Mouse (Mus musculus): Measurements from ENCODE around the gene Fam184b. TPM values are rescaled to one million over a fixed set of nuclear protein-coding genes. Genes with fewer than 3 reads are reported as not detected.
"Not testable (repeated sequence)": the region's sequence is repeated elsewhere in the genome, so short reads cannot be mapped to it uniquely, and the experiment has no call there.

The Fam184b gene
- total and polyA plus RNA-seq, 2 experiments from 2014 or later: not detected

DNA sequence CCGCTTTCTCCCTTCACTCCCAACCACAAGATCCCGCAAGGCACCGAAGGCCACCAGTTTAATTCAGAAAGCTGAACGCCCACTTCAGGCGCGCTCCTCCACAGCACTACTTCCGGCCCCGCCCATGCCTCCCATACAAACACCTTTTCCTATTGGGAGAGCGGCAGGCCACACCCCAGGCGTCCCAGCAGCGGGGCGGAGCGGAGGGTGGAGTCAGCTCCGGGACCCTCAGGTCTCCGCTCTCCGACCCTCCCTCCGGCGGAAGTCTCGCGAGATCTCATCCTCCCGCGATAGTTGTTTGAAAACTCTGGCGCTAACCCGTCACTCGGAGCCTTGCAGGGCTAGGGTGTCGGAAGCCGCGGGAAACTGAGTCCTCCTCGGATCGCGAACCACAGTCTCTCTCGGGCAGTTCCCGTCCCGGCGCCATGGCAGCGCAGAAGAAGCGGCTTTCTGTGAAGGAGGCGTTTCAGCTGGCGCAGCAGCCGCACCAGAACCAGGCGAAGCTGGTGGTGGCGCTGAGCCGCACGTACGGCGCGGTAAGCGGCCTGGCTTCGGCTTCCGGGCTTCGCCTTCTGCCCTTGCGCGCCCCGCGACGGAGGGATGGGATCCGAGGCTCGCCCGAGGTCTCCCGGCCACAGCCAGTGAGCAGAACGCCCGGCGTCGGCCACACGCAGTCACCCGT lies 30.3 kb upstream of the Fam184b start, which contains the start of gene Ncapg:
Gene Ncapg, plus strand, starts transcription at position 322 of the 682 bp plus-strand sequence.
- TF ChIP-seq CTCF (IDR thresholded peaks at IDR 0.05; ENCODE audit: low read depth): no peak
- TF ChIP-seq EP300 (IDR thresholded peaks at IDR 0.05; ENCODE audit: low read depth): peak; percentile 83
- Histone ChIP-seq H3K9ac (replicated peaks; ENCODE audit: low read depth, low read length) (peak within 1 kb of the TSS; percentile 64), H3K4me1 (ENCODE audit: control insufficient read depth, insufficient read depth) (peaks cover 10% of the 10 kb centered on the region; the same call in 1 of the 2 replicates), H3K27me3 (ENCODE audit: control insufficient read depth, insufficient read depth, low read length) (no peaks in the 10 kb centered on the region), H3K9me3 (replicated peaks; ENCODE audit: control insufficient read depth, low read length) (no peaks in the 10 kb centered on the region), H3K4me2 (ENCODE audit: low read depth, low read length) (peak within 1 kb of the TSS; percentile 81), H3K4me3 (ENCODE audit: low read depth, low read length) (peak within 1 kb of the TSS; percentile 77), H3K36me3 (replicated peaks; ENCODE audit: control insufficient read depth, insufficient read depth, low read length) (no peaks in the 10 kb centered on the region), H3K27ac (ENCODE audit: low read depth) (peak within 1 kb of the TSS; percentile 65)
- under 1% methylated on average over 66 of the region's 66 CpGs for WGBS
- DNase-seq (ENCODE audit: low spot score) (peak; percentile 99), ATAC-seq (ENCODE audit: insufficient read depth, low read depth) (peak; percentile 100)

DNA sequence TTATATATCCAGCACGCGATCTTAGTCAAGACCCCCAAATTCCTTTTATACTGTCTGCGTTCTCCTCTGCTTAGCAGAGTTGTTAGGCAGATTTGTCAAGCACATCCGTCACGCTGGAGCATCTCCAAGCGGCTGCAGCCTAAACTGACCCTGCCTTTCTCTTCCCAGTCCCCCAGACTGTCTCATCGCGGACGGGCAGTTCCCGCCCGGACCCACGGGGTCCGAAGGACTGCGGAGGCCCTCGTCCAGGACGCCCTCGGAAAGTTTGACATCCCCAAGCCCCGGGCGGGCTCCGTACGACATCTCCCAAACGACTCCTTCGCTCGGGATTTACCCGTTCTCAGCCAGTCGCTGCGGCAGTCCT lies 29.8 kb upstream of the Fam184b start:
- DNase-seq (ENCODE audit: low spot score) (peak; percentile 13), ATAC-seq (ENCODE audit: insufficient read depth, low read depth) (peak; percentile 37)
- Histone ChIP-seq H3K4me1 (ENCODE audit: control insufficient read depth, insufficient read depth) (peaks cover 10% of the 10 kb centered on the region; the same call in 1 of the 2 replicates), H3K9ac (replicated peaks; ENCODE audit: low read depth, low read length) (peak overlapping the region; percentile 62), H3K27ac (ENCODE audit: low read depth) (peak overlapping the region; percentile 47), H3K27me3 (ENCODE audit: control insufficient read depth, insufficient read depth, low read length) (no peaks in the 10 kb centered on the region), H3K4me3 (ENCODE audit: low read depth, low read length) (peak overlapping the region; percentile 77), H3K36me3 (replicated peaks; ENCODE audit: control insufficient read depth, insufficient read depth, low read length) (no peaks in the 10 kb centered on the region), H3K4me2 (ENCODE audit: low read depth, low read length) (peak overlapping the region; percentile 80), H3K9me3 (replicated peaks; ENCODE audit: control insufficient read depth, low read length) (no peaks in the 10 kb centered on the region)
- TF ChIP-seq CTCF (IDR thresholded peaks at IDR 0.05; ENCODE audit: low read depth): no peak
- no peak for TF ChIP-seq EP300 (IDR thresholded peaks at IDR 0.05; ENCODE audit: low read depth)
- WGBS: under 1% methylated on average over 27 of the region's 27 CpGs

DNA sequence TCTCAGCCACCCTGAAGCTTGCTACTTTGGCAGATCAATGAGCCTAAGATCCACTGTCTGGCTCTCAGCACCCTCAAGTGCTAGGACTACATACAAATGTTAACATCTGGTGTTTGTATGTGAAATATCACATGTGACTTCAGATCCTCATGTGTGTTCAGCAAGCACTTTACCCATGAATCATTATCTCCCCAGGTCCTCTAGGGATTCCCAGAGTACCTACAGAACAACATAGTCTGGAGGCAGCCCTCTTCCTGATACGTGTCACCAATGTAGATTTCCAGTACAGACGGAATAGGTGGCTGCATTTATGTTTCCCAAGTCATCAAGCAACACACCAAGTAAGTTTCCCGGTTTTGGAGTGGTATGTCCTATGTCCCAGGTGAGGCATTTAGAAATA lies 29.4 kb upstream of the Fam184b start:
- peak overlapping the region; percentile 47; the same call in 1 of the 2 replicates for H3K27ac ChIP-seq (ENCODE audit: low read depth)
- H3K36me3 ChIP-seq (replicated peaks; ENCODE audit: control insufficient read depth, insufficient read depth, low read length): no peaks in the 10 kb centered on the region
- no peak for TF ChIP-seq EP300 (IDR thresholded peaks at IDR 0.05; ENCODE audit: low read depth)
- no peak for TF ChIP-seq CTCF (IDR thresholded peaks at IDR 0.05; ENCODE audit: low read depth)
- H3K4me3 ChIP-seq (ENCODE audit: low read depth, low read length): peak overlapping the region; percentile 77
- DNase-seq (ENCODE audit: low spot score) (no peak), ATAC-seq (ENCODE audit: insufficient read depth, low read depth) (no peak)
- peaks cover 10% of the 10 kb centered on the region; the same call in 1 of the 2 replicates for H3K4me1 ChIP-seq (ENCODE audit: control insufficient read depth, insufficient read depth)
- peak overlapping the region; percentile 80 for H3K4me2 ChIP-seq (ENCODE audit: low read depth, low read length)
- no peaks in the 10 kb centered on the region for H3K27me3 ChIP-seq (ENCODE audit: control insufficient read depth, insufficient read depth, low read length)
- no peaks in the 10 kb centered on the region for H3K9me3 ChIP-seq (replicated peaks; ENCODE audit: control insufficient read depth, low read length)
- peak overlapping the region; percentile 62 for H3K9ac ChIP-seq (replicated peaks; ENCODE audit: low read depth, low read length)
- 2% methylated on average over 3 of the region's 3 CpGs for WGBS

DNA sequence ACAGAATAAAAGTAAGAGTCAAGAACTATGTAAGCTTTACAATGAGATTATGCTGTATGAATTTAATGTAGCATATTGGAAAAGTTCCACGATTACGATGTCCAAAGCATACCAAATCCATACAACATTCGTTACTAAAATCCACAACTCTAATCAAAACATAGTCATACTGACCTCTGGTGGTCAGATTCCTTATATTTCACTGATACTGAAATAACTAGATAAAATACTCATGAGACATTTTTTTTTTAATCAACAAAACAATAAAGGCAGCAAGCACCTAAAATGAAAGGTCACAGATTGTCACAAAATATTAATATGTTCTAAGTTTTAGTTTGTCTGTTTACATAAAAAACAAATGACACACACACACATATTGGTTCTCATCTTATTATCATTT lies 28.9 kb upstream of the Fam184b start:
- TF ChIP-seq EP300 (IDR thresholded peaks at IDR 0.05; ENCODE audit: low read depth) (no peak), CTCF (IDR thresholded peaks at IDR 0.05; ENCODE audit: low read depth) (peak; percentile 44)
- Histone ChIP-seq H3K9me3 (replicated peaks; ENCODE audit: control insufficient read depth, low read length) (no peaks in the 10 kb centered on the region), H3K4me3 (ENCODE audit: low read depth, low read length) (peak overlapping the region; percentile 77; the same call in 1 of the 2 replicates), H3K9ac (replicated peaks; ENCODE audit: low read depth, low read length) (no peak overlapping the region), H3K4me1 (ENCODE audit: control insufficient read depth, insufficient read depth) (peaks cover 10% of the 10 kb centered on the region; the same call in 1 of the 2 replicates), H3K36me3 (replicated peaks; ENCODE audit: control insufficient read depth, insufficient read depth, low read length) (no peaks in the 10 kb centered on the region), H3K27ac (ENCODE audit: low read depth) (no peak overlapping the region), H3K4me2 (ENCODE audit: low read depth, low read length) (no peak overlapping the region; the same call in 1 of the 2 replicates), H3K27me3 (ENCODE audit: control insufficient read depth, insufficient read depth, low read length) (no peaks in the 10 kb centered on the region)
- WGBS: 26% methylated on average over 3 of the region's 3 CpGs
- no peak for ATAC-seq (ENCODE audit: insufficient read depth, low read depth)
- DNase-seq (ENCODE audit: low spot score): no peak

DNA sequence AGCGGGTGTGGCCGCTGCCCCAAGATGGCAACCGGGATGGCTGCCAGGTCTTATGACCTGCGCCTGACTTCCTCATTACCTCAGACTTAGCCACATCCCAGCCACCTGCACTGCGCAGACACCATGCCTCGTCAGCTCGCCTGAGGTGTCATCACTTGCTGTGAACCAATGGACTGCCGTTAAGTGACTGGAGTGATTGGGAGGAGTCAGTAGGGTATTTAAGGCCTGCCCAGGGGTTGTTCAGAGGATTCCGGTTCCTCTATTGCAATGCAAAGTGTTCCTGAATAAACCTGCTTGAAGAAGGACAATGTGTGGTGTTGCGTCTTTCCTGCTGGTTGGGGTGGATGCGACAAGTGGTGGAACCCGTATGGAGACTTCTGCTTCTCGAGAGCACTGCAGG lies 19.0 kb upstream of the Fam184b start:
- H3K4me1 ChIP-seq (ENCODE audit: control insufficient read depth, insufficient read depth); H3K9ac ChIP-seq (replicated peaks; ENCODE audit: low read depth, low read length); ATAC-seq (ENCODE audit: insufficient read depth, low read depth); H3K4me2 ChIP-seq (ENCODE audit: low read depth, low read length); DNase-seq (ENCODE audit: low spot score); H3K27ac ChIP-seq (ENCODE audit: low read depth); H3K27me3 ChIP-seq (ENCODE audit: control insufficient read depth, insufficient read depth, low read length); H3K4me3 ChIP-seq (ENCODE audit: low read depth, low read length); H3K36me3 ChIP-seq (replicated peaks; ENCODE audit: control insufficient read depth, insufficient read depth, low read length); H3K9me3 ChIP-seq (replicated peaks; ENCODE audit: control insufficient read depth, low read length): not testable (repeated sequence)
- WGBS: 87% methylated on average over 13 of the region's 13 CpGs

Measured in heart, postnatal 0 days (tissue).